In the genomic region with DNA sequence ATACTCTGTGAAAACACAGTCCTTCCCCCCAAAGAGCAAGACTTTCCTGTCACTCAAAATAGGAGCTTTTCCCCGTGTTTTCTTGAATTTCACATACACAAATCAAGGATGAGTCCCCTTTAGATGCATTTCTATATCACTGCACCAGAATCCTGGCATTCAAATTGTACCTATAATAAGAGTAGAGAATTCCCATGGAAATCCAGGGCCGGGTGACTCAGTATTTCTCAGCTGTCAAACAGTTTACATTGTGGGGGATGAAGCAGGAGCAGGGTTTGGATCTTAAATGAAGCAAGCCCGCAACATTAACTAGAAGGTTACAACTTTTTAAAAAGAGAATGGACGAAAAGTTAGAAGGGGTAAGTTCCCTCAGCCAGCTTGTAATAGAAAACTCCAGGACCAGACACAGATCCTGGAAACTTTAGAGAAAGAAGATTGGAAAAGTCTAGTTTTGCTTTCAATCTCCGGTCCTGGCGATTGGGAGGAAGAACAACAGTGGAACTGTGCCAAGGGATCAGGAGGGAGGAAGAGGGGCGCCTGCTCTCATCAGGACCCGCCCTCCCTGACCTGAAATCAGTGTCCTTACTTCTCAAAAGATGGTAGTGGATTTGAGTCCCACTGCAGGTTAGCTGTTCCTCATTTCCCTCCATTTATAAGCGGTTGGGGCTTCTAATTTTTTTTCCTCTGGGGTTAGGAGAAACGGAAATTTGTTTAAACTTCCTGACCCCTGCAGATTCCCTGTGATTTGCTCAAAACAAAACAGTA, we compare ENCODE assay signal across 8 mouse cellular contexts.
DNase-seq lines count a peak whose midpoint lies in the region; ATAC-seq and TF ChIP-seq lines count a peak whose summit lies in the region.

No protein-coding gene starts in this region.

- peak overlapping the region; percentile 33 for H3K4me3 ChIP-seq in embryonic facial prominence, embryonic 12.5 days
- H3K4me3 ChIP-seq in heart, postnatal 0 days (ENCODE audit: low read depth, low read length): peak overlapping the region; percentile 49
- peak overlapping the region; percentile 21 for H3K4me3 ChIP-seq in stomach, postnatal 0 days (ENCODE audit: low read depth, low read length)

- peak overlapping the region; percentile 51 for H3K4me2 ChIP-seq in embryonic facial prominence, embryonic 12.5 days (replicated peaks)
- peak overlapping the region; percentile 73 for H3K4me2 ChIP-seq in heart, postnatal 0 days (ENCODE audit: low read depth, low read length)
- H3K4me2 ChIP-seq in stomach, postnatal 0 days (replicated peaks; ENCODE audit: low read depth): peak overlapping the region; percentile 46

- peak; percentile 28 to 37 for DNase-seq in left cerebral cortex, adult 18-20 months (ENCODE audit: low spot score in 2 of 2)
- DNase-seq in left cerebral cortex, adult 8-10 months (ENCODE audit: low spot score in 2 of 2): no peak
- DNase-seq in heart, postnatal 0 days (ENCODE audit: low spot score): peak; percentile 66
- DNase-seq in kidney, postnatal 36 days: peak; percentile 65 to 68
- peak; percentile 47 to 58 for DNase-seq in lung, postnatal 4 days
- DNase-seq in stomach, postnatal 0 days (ENCODE audit: low spot score): peak; percentile 29
- no peak for DNase-seq in MN1 (ENCODE audit: low spot score)

- H3K9me3 ChIP-seq in embryonic facial prominence, embryonic 12.5 days: no peaks in the 10 kb centered on the region
- no peaks in the 10 kb centered on the region for H3K9me3 ChIP-seq in heart, postnatal 0 days (replicated peaks; ENCODE audit: control insufficient read depth, low read length)
- no peaks in the 10 kb centered on the region for H3K9me3 ChIP-seq in stomach, postnatal 0 days (ENCODE audit: control insufficient read depth, low read length)

- no peak for ATAC-seq in embryonic facial prominence, embryonic 12.5 days (ENCODE audit: insufficient number of reproducible peaks, insufficient read depth, low FRiP score, low TSS enrichment)
- peak; percentile 51 for ATAC-seq in heart, postnatal 0 days (ENCODE audit: insufficient read depth, low read depth)
- ATAC-seq in stomach, postnatal 0 days (ENCODE audit: low FRiP score, low TSS enrichment): 0 out of 2 replicates have a peak, but pooled peaks have one; percentile 53

- TF ChIP-seq CTCF in heart, postnatal 0 days (IDR thresholded peaks at IDR 0.05; ENCODE audit: low read depth): no peak
- TF ChIP-seq CTCF in stomach, postnatal 0 days (IDR thresholded peaks at IDR 0.05; ENCODE audit: low read depth): no peak

- H3K27ac ChIP-seq in embryonic facial prominence, embryonic 12.5 days: peak overlapping the region; percentile 86
- peak overlapping the region; percentile 74 for H3K27ac ChIP-seq in heart, postnatal 0 days (ENCODE audit: low read depth)
- H3K27ac ChIP-seq in stomach, postnatal 0 days (replicated peaks): peak overlapping the region; percentile 78

- no peak for TF ChIP-seq EP300 in heart, postnatal 0 days (IDR thresholded peaks at IDR 0.05; ENCODE audit: low read depth)
- no peak for TF ChIP-seq EP300 in stomach, postnatal 0 days (optimal IDR thresholded peaks at IDR 0.05)

- peak overlapping the region; percentile 13; the same call in 1 of the 2 replicates for H3K9ac ChIP-seq in embryonic facial prominence, embryonic 12.5 days
- peak overlapping the region; percentile 53 for H3K9ac ChIP-seq in heart, postnatal 0 days (replicated peaks; ENCODE audit: low read depth, low read length)
- H3K9ac ChIP-seq in stomach, postnatal 0 days (ENCODE audit: low read length): peak overlapping the region; percentile 51

- 3% methylated on average over 10 of the region's 10 CpGs for WGBS in embryonic facial prominence, embryonic 12.5 days
- WGBS in heart, postnatal 0 days: 4% methylated on average over 10 of the region's 10 CpGs
- 3% methylated on average over 10 of the region's 10 CpGs for WGBS in stomach, postnatal 0 days

- H3K36me3 ChIP-seq in embryonic facial prominence, embryonic 12.5 days: no peaks in the 10 kb centered on the region
- no peaks in the 10 kb centered on the region for H3K36me3 ChIP-seq in heart, postnatal 0 days (replicated peaks; ENCODE audit: control insufficient read depth, insufficient read depth, low read length)
- no peaks in the 10 kb centered on the region for H3K36me3 ChIP-seq in stomach, postnatal 0 days (ENCODE audit: control insufficient read depth, insufficient read depth, low read length)

- H3K27me3 ChIP-seq in embryonic facial prominence, embryonic 12.5 days: no peaks in the 10 kb centered on the region
- H3K27me3 ChIP-seq in heart, postnatal 0 days (ENCODE audit: control insufficient read depth, insufficient read depth, low read length): no peaks in the 10 kb centered on the region
- no peaks in the 10 kb centered on the region for H3K27me3 ChIP-seq in stomach, postnatal 0 days (ENCODE audit: control insufficient read depth, insufficient read depth, low read length)

- peaks cover 20% of the 10 kb centered on the region for H3K4me1 ChIP-seq in embryonic facial prominence, embryonic 12.5 days
- H3K4me1 ChIP-seq in heart, postnatal 0 days (ENCODE audit: control insufficient read depth, insufficient read depth): 0 out of 2 replicates have a peak, but pooled peaks cover 5% of the 10 kb centered on the region
- H3K4me1 ChIP-seq in stomach, postnatal 0 days (replicated peaks; ENCODE audit: control insufficient read depth, insufficient read depth): peaks cover 5% of the 10 kb centered on the region; the same call in 1 of the 2 replicates

Comparison
In these comparisons a context has a peak if more than half of its experiments do, and no peak if none do; other contexts are left out.
1. DNase-seq: peak in left cerebral cortex, adult 18-20 months (2 of 2), heart, postnatal 0 days (single experiment), kidney, postnatal 36 days (2 of 2), lung, postnatal 4 days (2 of 2) and stomach, postnatal 0 days (single experiment); none in left cerebral cortex, adult 8-10 months (0 of 2) and MN1 (single experiment).
2. Peak in every context shown above with its lines, with median percentiles within 50 percentile points of each other: H3K27ac ChIP-seq, H3K4me2 ChIP-seq, H3K4me3 ChIP-seq and H3K9ac ChIP-seq.